Mouse (Mus musculus) frontal cortex, adult (tissue): ENCODE data around the gene Zfp689.
A peak's percentile ranks its signal among the peaks of the same experiment; 100 is the strongest.
"Not testable (repeated sequence)": the region's sequence is repeated elsewhere in the genome, so short reads cannot be mapped to it uniquely, and the experiment has no call there.

Experiments
- ATAC-seq: cut with Nextera tagmentation; 2 replicates; pipeline ENCODE4 v1.9.2; 2017; ENCODE audit warnings: mild to moderate bottlenecking, moderate library complexity, mixed read lengths; ENCODE audit not compliant: low TSS enrichment

Gene Zfp689

DNA sequence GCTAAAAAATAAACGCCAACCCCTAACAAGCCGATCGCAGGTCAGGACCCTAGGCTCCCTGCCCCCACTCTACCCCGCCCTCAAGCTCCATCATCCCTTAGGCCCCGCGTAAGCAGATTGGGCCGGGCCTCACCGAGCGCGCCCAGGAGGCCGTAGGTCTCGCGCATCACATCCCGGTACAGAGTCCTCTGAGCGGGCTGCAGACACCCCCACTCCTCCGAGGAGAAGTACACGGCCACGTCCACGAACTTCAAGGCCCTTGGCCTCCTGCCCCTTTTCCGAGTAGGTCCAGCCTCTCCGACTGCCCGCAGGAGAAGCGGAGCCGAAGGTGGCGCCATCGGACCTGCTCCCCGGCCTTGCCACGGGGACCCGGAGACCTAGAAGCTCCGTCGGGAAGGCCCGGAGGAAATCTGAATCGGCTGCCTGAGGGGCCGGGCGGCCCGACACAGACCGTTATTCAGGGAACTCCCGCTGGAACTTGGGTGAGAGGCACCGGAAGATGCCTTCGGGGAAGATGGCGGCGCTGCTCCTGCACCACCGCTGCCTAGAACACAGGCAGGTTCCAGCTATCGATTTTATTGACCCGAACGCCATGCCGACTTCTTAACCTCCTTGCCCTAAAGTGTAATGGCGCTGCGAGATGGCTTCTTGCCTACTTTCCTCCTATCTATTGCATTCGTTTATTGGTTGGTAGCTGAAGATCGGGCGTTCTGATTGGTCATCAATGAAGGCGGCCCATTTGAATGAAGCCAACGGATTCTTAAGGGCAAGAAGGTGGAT lies at the start of gene Zfp689:
Gene Zfp689 (minus strand): TSS at position 638 of the 780 bp plus-strand sequence.
- ATAC-seq, result peak; percentile 82

DNA sequence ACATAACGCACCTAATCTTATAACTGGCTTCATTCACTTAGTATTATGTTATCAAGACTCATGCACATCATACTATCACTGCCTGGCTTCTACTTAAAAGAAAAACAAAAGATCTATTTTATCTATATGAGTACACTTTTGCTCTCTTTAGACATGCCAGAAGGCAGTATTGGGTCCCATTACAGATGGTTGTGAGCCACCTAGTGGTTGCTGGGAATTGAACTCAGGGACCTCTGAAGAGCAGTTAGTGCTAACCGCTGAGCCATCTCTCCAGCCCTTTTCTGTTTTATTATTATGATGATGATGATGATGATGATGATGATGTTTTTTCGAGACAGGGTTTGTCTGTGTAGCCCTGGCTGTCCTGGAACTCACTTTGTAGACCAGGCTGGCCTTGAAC lies 49.4 kb upstream of the Zfp689 start:
- no peak for ATAC-seq

DNA sequence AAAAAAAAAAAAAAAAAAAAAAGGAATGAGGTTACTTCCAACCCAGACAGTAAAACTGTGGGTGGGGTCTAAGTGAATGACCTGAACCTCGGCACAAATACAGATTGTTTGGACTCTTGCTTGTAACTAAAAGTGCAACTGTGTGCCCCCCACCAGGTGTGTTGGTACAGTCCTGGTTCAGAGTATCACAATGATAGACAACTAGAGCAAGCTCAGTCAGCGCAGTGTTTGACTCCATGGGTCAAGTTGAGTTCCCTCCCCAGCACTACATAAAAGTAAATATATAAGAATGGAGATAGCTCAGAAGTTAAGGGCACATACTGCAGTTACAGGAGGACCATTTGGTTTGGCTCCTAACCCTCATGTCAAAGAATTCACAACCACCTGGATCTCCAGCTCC lies 48.4 kb upstream of the Zfp689 start:
- ATAC-seq, result no peak

DNA sequence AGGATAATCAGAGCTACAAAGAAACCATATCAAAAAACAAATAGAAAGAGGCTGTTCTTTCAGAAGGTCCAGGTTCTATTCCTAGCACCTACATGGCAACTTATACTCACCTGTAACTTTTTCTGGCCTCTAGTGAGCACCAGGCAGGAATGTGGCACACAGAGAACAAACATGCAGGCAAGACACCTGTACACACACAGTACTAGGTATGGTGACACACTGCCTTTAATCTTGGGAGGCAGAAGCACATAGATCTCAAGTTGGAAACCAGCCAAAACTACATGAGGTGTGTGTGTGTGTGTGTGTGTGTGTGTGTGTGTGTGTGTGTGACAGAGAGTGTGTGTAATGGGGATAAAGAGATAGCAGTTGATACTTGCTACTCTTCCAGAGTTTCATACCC lies 45.7 kb upstream of the Zfp689 start:
- no peak for ATAC-seq

DNA sequence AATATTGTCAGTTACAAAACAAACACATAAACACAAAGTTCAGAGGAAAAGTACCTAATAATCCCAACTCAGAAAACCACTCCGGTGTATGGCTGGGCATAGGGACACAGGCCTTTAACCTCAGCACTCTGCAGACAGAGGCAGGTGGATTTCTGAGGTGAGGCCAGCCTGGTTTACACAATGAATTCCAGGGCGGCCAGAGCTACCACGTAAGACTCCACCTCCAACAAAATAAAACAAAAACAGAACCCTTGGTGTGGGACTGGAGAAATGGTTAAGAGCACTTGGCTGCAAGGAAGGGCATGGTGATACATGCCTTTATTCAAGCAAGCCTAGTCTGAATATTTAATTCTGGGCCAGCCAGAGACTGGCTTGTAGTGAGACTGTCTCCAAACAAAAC lies 42.9 kb upstream of the Zfp689 start:
- no peak for ATAC-seq

DNA sequence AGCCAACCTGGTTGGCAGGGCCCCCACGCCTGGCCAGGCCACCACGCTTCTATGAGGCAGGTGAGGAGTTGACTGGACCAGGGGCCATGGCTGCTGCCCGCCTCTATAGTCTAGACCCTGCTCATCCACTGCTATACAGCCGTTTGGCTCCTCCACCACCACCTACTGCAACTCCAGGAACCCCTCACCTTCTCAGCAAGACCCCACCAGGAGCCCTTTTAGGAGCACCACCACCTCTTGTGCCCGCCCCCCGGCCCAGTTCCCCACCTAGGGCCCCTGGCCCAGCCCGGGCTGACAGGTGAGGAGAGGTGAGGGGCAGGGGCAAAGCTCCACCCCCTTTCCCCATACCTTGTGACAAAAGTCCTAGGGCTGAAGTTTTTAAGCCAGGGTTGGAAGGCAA lies 41.0 kb upstream of the Zfp689 start:
- ATAC-seq, result no peak

DNA sequence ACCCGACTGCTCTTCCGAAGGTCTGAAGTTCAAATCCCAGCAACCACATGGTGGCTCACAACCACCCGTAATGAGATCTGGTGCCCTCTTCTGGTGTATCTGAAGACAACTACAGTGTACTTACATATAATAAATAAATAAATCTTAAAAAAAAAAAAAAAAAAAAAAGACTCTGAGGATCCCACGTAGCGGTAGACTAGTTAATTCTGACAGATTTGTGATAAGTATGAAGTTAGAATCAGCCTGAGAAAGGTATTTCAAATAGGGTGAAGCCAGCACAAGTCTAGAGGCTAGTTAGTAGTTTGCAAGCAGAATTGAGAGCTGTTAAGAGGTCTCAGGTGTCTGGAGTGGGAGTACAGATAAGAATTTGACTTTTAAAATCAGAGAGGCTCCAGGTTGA lies 39.4 kb upstream of the Zfp689 start:
- ATAC-seq, result not testable (repeated sequence)

DNA sequence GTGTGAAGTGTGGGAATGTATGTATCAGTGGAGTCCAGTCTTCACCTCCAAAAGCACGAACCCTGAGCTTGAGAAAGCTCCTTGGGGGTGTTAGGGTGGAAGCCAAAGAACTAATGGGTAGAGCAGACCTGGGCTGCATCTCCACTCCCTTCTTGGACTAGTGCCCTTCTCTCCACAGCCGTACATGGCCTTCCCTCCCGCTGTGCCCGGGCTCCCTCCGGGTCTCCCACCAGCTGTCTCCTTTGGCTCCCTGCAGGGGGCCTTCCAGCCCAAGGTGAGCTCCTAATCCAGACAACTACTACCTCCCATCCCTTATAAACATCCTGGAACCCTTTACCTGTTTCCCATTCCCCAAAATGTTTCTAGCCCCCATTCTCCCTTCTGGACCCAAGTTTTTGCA lies 36.5 kb upstream of the Zfp689 start:
- ATAC-seq, result no peak

DNA sequence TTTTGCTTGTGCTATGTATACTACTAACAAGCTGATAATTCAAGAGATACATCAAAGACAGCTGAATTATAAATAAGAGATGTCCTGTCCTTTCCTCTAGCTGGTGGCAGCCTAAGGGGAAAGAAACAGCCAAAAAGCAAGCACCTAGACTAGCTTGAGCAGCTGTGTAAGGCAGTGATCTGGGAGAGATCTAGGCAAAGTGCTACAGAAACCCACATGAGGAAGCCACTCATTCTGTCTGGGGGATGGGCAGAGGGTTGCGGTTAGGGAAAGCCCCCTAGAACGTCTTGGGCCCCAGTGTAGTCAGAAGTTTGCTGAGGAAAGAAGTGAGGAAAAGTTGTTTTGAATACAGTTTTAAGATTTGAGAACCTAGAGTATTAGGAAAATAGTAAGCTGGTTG lies 31.4 kb upstream of the Zfp689 start:
- no peak for ATAC-seq

DNA sequence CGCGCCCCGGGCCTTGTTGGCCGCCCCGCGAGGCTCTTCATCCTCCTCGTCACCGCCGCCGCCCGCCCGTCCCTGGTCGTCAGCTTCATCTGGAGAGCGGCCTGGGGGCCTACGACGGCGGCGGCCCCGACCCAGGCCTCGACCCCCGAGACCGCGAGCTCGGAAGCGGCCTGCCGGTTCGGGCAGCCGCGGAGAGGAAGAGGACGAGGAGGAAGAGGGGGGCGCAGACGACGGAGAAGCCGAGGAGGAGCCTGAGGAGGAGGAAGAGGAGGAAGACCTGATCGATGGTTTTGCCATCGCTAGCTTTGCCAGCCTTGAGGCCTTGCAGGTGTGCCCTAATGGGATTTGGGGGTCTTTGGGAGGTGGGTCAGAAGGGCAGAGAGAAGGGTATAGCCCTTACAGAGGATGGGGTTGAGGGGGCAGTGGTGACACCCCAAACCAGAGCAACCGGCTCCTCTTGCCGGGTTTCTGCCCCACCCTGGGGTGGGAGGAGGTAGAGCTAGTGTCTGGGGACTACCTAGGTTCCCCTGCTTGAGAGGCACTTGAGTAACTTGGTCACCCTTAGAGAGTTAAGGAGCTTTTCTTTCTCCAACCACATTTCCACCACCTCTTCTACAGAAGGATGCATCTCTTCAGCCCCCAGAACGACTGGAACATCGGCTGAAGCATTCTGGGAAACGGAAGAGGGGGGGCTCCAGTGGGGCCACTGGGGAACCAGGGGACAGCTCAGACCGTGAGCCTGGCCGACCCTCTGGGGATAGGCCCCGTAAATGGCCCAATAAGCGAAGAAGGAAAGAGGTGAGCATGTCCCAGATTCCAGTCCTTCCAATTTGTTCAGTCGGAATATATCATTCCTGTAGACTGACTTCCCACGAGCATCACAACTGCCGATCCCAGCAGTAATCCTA lies 30.6 kb upstream of the Zfp689 start:
- ATAC-seq, result no peak

DNA sequence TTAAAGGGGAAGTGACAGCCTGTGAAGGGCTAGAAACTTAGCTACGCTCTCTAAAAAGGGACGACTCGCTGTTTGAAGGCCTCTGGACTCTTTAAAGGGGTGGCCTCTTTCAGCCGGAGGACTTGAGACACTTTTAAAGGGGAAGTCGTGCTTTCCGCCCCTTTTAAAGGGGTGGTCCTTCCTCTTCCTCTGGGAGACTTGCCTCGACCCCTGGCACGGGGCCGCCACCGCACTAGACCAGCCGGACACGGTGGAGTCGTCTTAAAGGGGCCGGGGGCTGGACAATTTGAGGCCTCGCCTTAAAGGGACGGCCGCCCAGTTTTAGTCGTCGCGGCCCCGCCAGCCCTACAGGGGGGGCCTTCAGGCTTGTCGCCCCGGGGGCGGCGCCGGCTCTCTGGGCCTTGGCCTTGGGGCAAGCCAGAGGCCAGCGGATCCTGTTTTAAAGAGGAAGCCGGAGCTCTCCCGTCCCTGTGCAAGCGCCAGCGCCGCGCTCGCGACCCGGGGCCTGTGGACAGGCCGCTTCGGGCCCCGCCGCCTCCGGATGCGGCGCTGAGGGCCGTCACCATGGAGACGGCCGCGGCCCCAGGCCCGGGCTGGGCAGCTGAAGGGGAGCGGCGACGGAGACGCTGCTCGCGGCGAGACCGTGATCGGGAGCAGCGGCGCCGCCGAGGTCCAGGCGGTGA lies 29.8 kb upstream of the Zfp689 start, which contains the start of gene Fbrs:
Gene Fbrs (plus strand): TSS at position 565 of the 683 bp plus-strand sequence.
- peak; percentile 51 for ATAC-seq

DNA sequence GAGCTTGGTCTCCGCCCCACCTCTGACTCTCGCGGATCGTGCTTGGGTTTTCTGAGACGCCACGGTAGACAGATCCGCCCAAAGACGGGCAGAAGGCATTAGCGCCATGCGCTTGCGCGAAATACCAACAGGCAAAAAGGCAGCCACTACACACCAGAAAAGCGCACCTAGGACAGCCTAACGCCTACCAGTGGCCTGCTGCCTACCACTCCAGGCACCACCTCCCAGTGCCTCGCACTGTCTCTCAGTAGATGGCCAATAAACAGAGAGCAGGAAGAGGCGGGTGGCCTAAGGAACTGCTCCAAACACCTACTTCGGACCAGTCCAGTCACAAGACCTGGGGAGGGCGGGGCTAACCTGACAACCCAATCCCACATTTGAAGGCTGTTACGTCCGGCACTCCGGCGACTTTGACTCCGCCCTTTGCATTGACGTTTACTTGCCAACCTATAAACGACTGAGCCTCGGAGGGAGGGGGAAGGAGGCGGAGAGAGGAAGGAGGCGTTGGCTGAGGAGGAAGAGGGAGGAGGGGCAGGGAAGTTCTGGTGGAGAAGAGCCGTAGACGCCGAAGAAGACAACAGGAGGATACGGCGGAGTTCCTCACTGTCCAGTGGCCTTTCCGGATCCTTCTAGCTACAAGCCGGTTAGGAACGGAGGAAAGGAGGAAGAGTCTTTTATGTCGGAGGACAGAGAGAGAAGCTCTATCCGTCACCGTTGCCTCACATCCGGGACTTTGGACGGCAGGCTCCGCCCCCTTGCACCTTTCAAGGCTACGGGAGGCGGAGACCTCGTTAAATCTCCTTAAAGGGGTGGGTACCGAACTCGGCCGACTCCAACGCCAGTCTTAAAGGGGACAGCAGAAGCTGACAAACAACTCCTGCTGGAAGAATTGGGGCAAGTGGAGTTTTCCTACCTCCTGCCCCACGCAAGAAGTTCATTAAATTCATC lies 29.0 kb upstream of the Zfp689 start:
- ATAC-seq, result peak; percentile 76

DNA sequence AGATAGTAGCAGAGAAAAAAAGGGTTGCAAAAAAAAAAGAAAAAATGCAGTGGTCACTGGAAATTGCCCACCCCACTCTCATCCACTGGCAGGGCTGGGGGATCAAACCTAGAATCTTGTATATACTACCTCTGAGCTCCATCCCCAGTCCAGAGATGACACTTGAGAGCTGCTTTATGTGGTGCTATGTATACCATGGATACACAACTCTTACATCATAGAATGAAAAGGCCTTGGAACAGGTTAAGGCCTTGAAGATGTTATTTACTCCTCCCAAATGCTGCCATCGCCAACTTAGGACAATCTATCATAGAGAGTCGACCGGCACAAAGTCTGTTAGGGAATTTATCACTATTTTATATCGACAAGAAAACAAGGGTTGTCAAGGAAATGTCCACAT lies 27.9 kb upstream of the Zfp689 start:
- no peak for ATAC-seq

DNA sequence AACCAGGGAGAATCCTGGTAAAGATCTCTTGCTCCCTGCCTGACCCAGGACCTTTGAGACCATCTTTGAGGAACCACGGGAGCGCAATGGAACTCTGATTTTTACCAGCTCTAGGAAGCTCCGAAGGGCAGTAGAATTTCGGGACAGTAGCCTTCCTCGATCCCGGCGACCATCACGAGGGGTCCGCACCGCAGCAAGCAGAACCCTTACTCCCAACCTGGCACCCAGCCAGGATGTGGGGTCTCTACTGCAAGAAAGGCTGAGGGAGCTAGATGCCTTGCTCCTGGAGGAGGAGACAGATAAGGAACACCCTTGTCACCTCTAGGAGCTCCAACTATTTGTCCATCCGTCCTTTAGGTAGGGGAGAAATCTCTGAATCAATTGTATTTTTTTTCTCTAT lies 27.4 kb upstream of the Zfp689 start:
- no peak for ATAC-seq

DNA sequence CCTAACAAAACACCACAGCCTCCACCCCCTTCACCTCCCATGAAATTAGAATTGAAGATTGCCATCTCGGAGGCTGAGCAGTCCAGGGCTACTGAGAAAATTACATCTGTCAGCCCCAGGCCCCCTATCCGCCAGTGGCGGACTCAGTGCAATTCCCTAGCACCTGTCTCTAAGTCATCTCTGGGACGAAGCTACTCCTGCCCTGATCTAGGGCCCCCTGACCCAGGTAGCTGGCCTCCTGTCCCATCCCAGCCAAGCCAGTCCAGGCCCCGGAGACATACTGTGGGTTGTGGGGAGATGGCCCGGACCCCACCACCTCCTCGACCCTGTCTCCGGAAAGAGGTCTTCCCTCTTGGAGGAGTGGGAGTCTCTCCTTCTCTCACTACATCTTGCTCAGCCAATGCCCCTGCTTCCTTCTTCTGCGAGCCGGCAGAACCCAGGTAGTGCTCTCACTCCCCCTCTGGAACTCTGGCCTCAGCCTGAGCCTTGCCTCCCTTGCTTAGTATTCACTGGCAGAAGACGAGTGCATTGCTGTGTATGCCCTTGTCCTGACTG lies 26.3 kb upstream of the Zfp689 start:
- ATAC-seq, result no peak

DNA sequence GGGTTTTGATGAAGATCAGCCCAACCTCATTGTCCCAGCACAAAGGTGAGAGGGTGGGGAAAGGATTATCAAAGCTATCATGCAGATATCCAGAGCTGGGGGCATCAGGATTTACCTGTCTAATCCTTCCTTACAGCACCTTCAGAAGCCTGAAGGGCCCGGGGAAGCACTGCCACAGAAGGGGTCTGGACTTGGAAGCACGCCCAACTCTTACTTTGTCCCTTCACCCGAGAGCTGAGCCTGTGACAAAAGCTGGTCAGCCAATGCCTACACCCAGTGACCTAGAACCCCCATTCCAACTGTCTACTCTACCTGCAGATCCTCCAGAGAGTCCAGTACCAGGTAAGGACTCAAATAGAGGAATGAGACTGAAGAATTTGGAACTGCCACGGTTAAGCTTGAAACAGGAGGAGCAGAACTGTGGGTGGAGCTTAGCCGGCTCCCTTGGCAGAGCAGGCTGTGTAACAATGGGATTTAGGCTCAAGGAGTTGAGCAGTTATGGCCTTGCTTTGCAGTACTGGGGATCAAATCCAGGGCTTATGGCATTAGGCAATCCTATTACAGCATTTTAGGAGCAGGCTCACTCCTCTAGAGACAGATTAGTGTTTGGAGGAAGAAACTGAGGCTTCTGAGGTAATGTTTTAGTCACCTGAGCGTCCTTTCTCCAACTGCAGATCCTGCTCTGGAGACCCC lies 25.6 kb upstream of the Zfp689 start:
- no peak for ATAC-seq

DNA sequence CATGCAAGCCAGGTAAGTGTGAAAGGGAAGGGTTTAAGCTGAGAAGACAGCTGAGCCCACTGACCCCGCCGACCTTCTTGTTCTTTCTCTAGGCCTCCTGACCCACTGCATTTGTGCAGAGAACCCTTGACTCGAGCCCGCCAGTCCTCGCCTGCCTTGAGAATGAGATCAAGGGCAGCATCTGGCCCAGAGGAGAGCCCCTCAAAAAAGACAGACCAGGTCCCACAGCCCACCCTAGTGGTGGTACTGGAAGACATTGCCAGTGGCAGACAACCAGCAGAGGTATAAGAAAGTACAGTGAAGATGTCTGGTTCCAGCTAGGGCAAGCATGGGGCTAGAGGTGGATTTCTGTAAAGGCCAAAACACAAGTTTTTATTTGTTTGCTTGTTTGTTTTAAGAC lies 24.7 kb upstream of the Zfp689 start:
- no peak for ATAC-seq

DNA sequence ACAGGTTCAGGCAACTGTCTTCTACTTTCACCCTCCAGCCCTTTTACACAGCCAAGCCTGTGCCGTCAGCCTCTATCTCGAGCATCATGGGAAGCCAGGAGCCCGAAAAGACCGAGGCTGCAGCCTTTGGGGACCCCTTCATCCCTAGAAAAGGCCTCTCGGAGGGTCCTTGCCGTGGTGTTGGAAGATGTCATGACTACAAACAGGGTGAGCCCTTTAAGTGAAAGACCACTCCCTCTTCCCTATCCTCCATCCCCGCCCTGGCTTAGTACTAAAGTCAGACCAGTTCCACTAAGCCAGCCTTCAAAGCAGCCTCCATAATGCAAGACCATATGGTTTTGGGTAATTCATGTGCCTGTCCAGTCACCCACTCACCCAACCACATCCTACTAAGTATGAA lies 23.1 kb upstream of the Zfp689 start:
- ATAC-seq, result no peak

DNA sequence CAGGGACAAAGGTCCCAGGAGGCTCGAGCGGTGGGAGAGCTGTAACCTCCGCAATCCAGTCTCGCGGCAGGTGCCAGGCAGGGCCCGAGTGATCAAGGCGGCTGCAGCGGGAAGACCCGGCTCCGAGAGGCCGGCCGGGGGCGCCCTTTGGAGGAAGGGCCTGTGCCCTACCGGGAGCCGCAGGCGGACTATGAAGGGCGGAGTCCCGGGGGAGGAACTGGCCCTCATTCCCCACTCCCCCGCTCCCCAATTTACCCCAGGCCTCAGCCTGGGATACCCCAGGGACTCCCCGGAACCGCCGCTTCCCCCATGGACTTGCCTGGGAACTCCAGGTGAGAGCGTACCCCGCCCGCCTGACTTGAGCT lies 22.7 kb upstream of the Zfp689 start:
- peak; percentile 17; the same call in 1 of the 2 replicates for ATAC-seq
